Mouse (Mus musculus) lung, adult 2 months (tissue): ENCODE data around the gene AI182371.

Source experiments
- CTCF ChIP-seq: fragments of 200-500 bp; IDR thresholded peaks from 2 replicates; pipeline ENCODE4 v1.5.1; 2011; ENCODE audit warnings: mild to moderate bottlenecking, low read length, control low read depth; ENCODE audit not compliant: insufficient read depth
- POLR2A ChIP-seq: fragments of 200-500 bp; IDR thresholded peaks from 2 replicates; pipeline ENCODE4 v1.6.1; 2011; ENCODE audit warnings: low read depth, mild to moderate bottlenecking, control low read depth, low read length, borderline replicate concordance; ENCODE audit errors: extremely low read depth

DNA sequence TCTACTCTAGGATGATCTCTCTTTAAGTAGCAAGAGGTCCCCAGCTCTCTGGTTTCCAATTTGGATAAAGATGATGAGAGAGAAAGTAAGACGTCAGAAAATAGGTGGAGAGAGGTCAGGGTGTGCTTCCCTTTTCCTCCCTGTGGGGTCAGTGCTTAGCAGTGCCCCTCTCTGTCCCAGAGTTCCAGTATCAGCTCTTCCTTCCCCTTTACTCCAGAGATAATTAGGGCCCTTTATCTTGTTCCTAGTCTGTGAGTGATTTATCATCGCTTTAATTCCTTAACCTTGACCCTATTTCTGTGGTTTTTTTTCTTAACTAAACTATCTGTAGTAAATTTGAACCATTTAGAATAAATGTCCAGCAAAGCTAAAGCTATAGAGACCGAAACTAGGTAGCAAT, 3.5 kb upstream of the AI182371 start:
- TF ChIP-seq POLR2A (no peak), CTCF (no peak)
